Mouse (Mus musculus) limb, embryonic 14.5 days (tissue): ENCODE results near the gene Sel1l2. TPM values are rescaled to one million over a fixed set of nuclear protein-coding genes. Genes with fewer than 3 reads are reported as not detected.

Experiments used
- ATAC-seq: fragments of 200-750 bp; cut with Nextera tagmentation; 2 replicates; pipeline ENCODE4 v1.8.0; 2017; ENCODE audit warnings: low read depth, moderate number of reproducible peaks, moderate TSS enrichment; ENCODE audit not compliant: low FRiP score
- DNase-seq: peaks from one replicate; pipeline ENCODE4 v3.0.0-alpha.2; 2015; ENCODE audit warnings: low spot score
- H3K27ac ChIP-seq: fragments of 300-500 bp; sonication (generic); replicated peaks from 2 replicates; pipeline ENCODE4 v1.5.1; 2014; ENCODE audit warnings: low read depth, mild to moderate bottlenecking, low read length, moderate library complexity, mixed read lengths
- H3K27me3 ChIP-seq: fragments of 300-500 bp; sonication (generic); 2 replicates; pipeline ENCODE4 v1.6.1; 2014; ENCODE audit warnings: low read length, mixed read lengths; ENCODE audit not compliant: control insufficient read depth, insufficient read depth
- H3K36me3 ChIP-seq: fragments of 300-500 bp; sonication (generic); 2 replicates; pipeline ENCODE4 v1.6.1; 2014; ENCODE audit warnings: mild to moderate bottlenecking, low read length, moderate library complexity, mixed read lengths; ENCODE audit not compliant: control insufficient read depth, insufficient read depth
- H3K4me1 ChIP-seq: fragments of 300-500 bp; sonication (generic); 2 replicates; pipeline ENCODE4 v1.6.1; 2014; ENCODE audit warnings: antibody characterized with exemption, low read length, mixed read lengths; ENCODE audit not compliant: control insufficient read depth, insufficient read depth
- H3K4me2 ChIP-seq: fragments of 300-500 bp; sonication (generic); replicated peaks from 2 replicates; pipeline ENCODE4 v1.6.1; 2014; ENCODE audit warnings: low read depth, mild to moderate bottlenecking, low read length, moderate library complexity; ENCODE audit not compliant: severe bottlenecking
- H3K4me3 ChIP-seq: fragments of 300-500 bp; sonication (generic); replicated peaks from 2 replicates; pipeline ENCODE4 v1.5.1; 2014; ENCODE audit warnings: low read length
- H3K9ac ChIP-seq: fragments of 300-500 bp; sonication (generic); 2 replicates; pipeline ENCODE4 v1.6.1; 2014; ENCODE audit warnings: mild to moderate bottlenecking, low read depth, low read length, moderate library complexity; ENCODE audit not compliant: severe bottlenecking
- H3K9me3 ChIP-seq: fragments of 300-500 bp; sonication (generic); 2 replicates; pipeline ENCODE4 v1.6.1; 2016; ENCODE audit warnings: low read length; ENCODE audit not compliant: control insufficient read depth
- POLR2A ChIP-seq: fragments of 200-500 bp; IDR thresholded peaks from 2 replicates; pipeline ENCODE4 v1.8.0; 2012; ENCODE audit warnings: inconsistent platforms, mild to moderate bottlenecking, moderate library complexity, borderline replicate concordance; ENCODE audit not compliant: insufficient read depth, insufficient read length; ENCODE audit errors: extremely low read depth
- WGBS: fragments of 180-500 bp; shearing (Covaris S2); extraction: QIAGEN DNeasy Blood & Tissue Kit; methylation state at CpG from one replicate; pipeline ENCODE4 v1.1.7; 2014; 5-methylcytosine and 5-hydroxymethylcytosine counted together
- polyA plus RNA-seq, 2 experiments: library from polyadenylated mRNA; depleted of rRNA in 1 of 2; stranded (reverse) in 1 of 2; unstranded in 1 of 2; fragments of >200 nt; fragmentation: Nextera tagmentation in 1 of 2; extraction: Ambion mirVana in 1 of 2; gene quantifications; 2 replicates each; pipeline versions ENCODE4 v1.2.1 to v1.2.3; 2012 to 2014

Gene Sel1l2
- polyA plus RNA-seq, 2 experiments: not detected

- TF ChIP-seq POLR2A: peak; percentile 59; the same call in 1 of the 2 replicates
- peak; percentile 97 for DNase-seq
- no peak within 1 kb of the TSS for H3K27ac ChIP-seq
- peak within 1 kb of the TSS; percentile 66 for H3K9ac ChIP-seq
- no peaks in the 10 kb centered on the region for H3K36me3 ChIP-seq
- WGBS: under 1% methylated on average over 42 of the region's 47 CpGs
- ATAC-seq: peak; percentile 99
- H3K27me3 ChIP-seq: 0 out of 2 replicates have a peak, but pooled peaks cover 8% of the 10 kb centered on the region
- peak within 1 kb of the TSS; percentile 75 for H3K4me3 ChIP-seq
- peak within 1 kb of the TSS; percentile 96 for H3K4me2 ChIP-seq
- H3K9me3 ChIP-seq: no peaks in the 10 kb centered on the region
- no peaks in the 10 kb centered on the region for H3K4me1 ChIP-seq
These were observed 5.7 kb upstream of the Sel1l2 start, which contains the start of gene Macrod2 for GRCm38 (mm10) chr2:140395179-140395578. Gene Macrod2, plus strand, starts transcription at chr2:140395309.

- no peaks in the 10 kb centered on the region for H3K36me3 ChIP-seq
- no peak for DNase-seq
- no peaks in the 10 kb centered on the region for H3K4me1 ChIP-seq
- H3K4me2 ChIP-seq: no peak overlapping the region
- H3K27me3 ChIP-seq: no peaks in the 10 kb centered on the region
- H3K9me3 ChIP-seq: no peaks in the 10 kb centered on the region
- no peak overlapping the region for H3K9ac ChIP-seq
- 88% methylated on average over 1 of the region's 1 CpGs for WGBS
- no peak overlapping the region for H3K4me3 ChIP-seq
- no peak overlapping the region for H3K27ac ChIP-seq
- no peak for ATAC-seq
- no peak for TF ChIP-seq POLR2A
These were observed 24.7 kb downstream of the Sel1l2 start for GRCm38 (mm10) chr2:140364804-140365203.

- H3K4me1 ChIP-seq: no peaks in the 10 kb centered on the region
- WGBS: 67% methylated on average over 2 of the region's 2 CpGs
- H3K27me3 ChIP-seq: no peaks in the 10 kb centered on the region
- no peak overlapping the region for H3K27ac ChIP-seq
- no peaks in the 10 kb centered on the region for H3K36me3 ChIP-seq
- no peak overlapping the region for H3K4me2 ChIP-seq
- H3K9ac ChIP-seq: no peak overlapping the region
- no peak overlapping the region for H3K4me3 ChIP-seq
- H3K9me3 ChIP-seq: no peaks in the 10 kb centered on the region
- DNase-seq (no peak), ATAC-seq (no peak)
- TF ChIP-seq POLR2A: no peak
These were observed 29.6 kb downstream of the Sel1l2 start for GRCm38 (mm10) chr2:140359905-140360304.

GRCm38 (mm10) chr2:140342394-140342793, 47.1 kb downstream of the Sel1l2 start:
- ATAC-seq (no peak), DNase-seq (no peak)
- H3K4me3 ChIP-seq: no peak overlapping the region
- H3K36me3 ChIP-seq: no peaks in the 10 kb centered on the region
- 81% methylated on average over 7 of the region's 7 CpGs for WGBS
- TF ChIP-seq POLR2A: no peak
- no peak overlapping the region for H3K27ac ChIP-seq
- no peak overlapping the region for H3K4me2 ChIP-seq
- no peaks in the 10 kb centered on the region for H3K27me3 ChIP-seq
- H3K9me3 ChIP-seq: no peaks in the 10 kb centered on the region
- H3K9ac ChIP-seq: no peak overlapping the region
- H3K4me1 ChIP-seq: no peaks in the 10 kb centered on the region

- Histone ChIP-seq H3K27me3 (no peaks in the 10 kb centered on the region), H3K36me3 (no peaks in the 10 kb centered on the region), H3K4me3 (no peak overlapping the region), H3K9me3 (no peaks in the 10 kb centered on the region), H3K9ac (no peak overlapping the region), H3K4me1 (no peaks in the 10 kb centered on the region), H3K4me2 (no peak overlapping the region), H3K27ac (no peak overlapping the region)
- DNase-seq: no peak
- TF ChIP-seq POLR2A: no peak
- WGBS: 71% methylated on average over 5 of the region's 5 CpGs
- ATAC-seq: no peak
These were observed 58.8 kb downstream of the Sel1l2 start for GRCm38 (mm10) chr2:140330508-140331306.
